Mouse (Mus musculus) CH12F3 (cell line): ENCODE results near the gene Stx8.

Experiments used
- in situ Hi-C: fragments of 300-500 bp; cut with MboI; formaldehyde crosslinking; loops from 2 replicates; pipeline ENCODE4 v1.14.3; 2020; ENCODE audit warnings: low sequenced_read_pairs

Gene Stx8

DNA sequence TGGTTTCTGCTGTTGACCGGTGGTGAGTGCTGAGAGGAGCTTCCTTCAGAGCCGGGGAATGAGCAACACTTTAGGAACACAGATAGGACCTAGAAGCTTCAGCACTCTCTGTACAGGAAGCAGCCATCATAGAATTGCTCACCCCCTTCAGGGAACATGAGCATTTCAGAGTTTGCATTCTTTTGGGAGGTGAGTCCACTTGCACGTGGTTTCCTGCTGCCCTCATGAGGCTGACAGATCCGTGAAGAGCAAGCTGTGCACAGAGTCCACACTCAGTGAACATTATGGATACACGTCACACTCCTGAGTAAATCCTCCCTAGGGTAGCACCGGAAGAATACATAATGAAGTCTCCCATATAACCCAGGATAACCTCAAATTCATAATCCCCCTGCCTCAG is 229.2 kb downstream of the Stx8 start:
- in situ Hi-C loops, result no loop called here

DNA sequence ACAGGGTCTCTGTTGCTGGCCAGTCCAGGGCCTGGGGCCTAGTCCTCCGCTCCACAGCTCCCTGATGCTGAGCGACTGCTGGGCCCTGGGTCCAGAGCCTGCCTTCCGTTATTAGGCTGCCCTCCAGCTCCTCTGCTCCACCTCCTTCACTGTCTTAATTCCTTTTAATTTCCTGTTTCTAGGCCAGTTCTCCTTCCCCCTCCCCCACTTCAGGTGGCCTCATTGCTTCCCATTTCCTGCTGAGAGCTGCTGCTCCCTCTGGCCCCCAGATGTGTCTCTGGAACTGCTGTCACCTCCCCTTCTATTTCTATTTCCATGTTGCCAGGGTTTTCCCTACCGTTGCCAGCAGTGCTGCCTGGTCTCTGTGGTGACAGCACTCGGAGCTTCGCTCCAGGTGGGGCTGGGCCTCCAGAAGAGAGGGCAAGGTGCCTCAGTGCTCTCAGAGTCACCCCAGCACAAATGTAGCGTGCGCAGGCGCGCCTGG is 229.7 kb downstream of the Stx8 start:
- in situ Hi-C loops, result no loop called here

DNA sequence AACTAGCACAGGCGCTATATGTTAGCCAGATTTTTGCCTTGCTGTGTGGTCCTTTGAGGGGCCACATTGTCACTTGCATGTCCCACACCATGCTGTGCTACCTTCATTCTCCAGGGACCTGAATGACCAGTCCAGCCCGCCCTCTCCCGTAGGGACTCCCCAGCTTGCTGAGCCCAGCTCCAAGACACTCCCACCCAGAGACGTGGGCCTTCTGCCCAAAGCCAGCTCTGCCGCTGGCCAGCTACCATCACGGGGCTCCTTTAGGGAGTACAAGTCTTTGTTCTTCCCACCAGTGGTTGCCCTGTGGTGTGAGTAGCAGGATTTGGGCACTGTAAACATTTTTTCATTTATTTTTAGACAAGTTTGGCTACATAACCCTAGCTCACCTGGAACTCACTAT is 230.6 kb downstream of the Stx8 start:
- in situ Hi-C loops, result no loop called here

DNA sequence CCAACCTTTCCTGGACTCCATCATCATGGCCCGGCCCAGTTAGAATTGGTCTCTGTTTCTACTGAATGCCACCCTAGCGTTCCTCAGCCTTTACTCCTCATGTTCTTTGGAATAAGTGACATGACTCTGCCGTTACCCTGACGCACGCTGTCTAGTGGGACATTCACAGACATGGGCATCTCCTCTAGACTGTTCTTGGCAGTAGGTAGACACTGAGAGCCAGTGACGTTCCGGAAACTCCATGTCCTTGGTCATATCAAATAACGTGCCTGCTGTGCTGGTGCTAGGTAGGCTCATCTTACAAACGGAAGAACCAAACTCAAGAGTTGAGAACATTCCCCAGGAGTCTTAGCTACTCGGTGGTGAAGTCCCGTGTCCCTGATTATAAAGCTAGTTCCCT is 231.5 kb downstream of the Stx8 start:
- in situ Hi-C loops, result no loop called here

DNA sequence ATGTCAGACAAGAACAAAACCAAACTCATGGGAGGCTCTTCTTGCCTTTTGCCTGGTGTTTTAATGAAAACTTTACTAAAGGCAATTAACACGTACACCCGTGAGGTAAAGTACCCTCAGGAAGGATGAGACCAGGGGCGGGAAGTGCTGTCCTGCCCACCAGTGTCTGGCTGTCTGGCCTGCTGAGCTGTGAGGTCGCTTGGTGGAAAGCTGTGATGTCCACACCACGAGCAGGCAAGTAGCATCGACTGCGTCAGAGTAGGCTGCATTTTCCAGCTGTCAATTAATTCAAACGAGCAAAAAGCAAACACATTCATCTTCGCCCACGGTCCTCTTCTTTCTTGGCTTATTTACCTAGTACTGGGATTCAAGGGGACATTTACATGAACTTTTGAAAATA is 232.7 kb downstream of the Stx8 start:
- in situ Hi-C loops, result no loop called here

DNA sequence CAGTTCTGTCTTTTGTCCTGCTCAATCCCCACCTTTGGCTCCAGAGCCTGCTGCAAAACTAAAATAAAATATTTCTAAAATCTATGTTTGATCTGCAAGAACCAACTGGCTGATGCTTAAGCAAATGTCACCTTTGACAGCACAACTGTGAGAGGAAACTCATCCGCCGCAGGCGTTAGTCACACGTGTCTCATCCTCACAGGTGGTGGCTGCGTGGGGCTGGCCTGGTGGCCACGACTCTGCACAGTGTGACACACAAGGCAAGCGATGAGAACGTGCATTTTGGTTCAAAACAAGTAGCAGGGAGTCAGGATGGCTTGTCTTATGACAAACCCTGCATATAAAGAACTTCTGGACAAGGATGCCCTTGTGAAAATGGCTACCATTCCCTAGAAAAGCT is 233.1 kb downstream of the Stx8 start:
- in situ Hi-C loops, result no loop called here

DNA sequence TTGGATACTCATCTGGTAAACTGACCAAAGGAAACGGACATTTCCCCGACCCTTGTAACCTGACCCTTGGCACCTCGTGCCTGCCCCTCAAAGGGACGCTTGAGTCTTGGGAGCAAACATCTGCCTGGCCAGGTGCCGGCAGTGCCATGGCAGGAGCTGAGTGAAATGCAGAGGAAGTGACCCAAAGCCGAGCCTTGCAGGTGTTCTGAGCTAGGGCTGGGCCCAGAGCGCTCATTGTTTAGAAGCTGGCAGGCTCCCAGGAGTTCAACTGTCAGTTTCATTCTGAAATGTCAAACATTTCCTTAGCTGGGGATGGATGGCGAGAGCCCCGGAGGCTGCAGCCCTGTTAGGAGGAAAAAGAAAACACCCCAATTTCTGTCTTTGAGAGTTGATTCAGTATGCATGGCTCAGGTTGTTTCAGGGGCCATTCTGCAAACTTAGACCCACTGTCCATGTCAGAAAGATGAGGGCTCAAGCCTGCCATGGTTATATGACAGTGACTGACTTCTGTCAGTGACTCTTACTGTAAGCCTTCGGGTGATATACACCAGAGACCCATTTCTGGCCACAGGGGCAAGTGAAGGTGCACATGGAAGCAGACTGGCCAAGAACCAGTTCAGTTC is 233.9 kb downstream of the Stx8 start:
- in situ Hi-C loops, result no loop called here

DNA sequence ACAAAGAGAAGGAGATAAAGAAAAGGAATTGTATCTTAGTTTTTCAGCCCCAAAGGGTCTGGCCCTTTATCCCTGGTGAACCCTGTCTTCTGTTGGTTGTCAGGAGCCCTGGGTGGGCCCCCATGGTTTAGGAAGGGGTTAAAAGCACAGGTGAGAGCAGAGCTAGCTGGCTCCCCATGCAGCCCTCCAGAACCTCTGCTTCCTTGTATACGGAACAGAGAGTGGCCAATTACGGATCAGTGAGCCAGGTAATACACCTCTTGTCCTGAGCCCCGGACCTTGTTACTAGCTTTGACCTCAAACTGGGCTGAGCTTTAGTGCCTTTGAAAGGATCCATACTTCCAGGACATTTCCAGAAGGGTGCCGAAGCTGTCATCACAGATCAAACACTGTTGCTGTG is 234.5 kb downstream of the Stx8 start:
- in situ Hi-C loops, result no loop called here

DNA sequence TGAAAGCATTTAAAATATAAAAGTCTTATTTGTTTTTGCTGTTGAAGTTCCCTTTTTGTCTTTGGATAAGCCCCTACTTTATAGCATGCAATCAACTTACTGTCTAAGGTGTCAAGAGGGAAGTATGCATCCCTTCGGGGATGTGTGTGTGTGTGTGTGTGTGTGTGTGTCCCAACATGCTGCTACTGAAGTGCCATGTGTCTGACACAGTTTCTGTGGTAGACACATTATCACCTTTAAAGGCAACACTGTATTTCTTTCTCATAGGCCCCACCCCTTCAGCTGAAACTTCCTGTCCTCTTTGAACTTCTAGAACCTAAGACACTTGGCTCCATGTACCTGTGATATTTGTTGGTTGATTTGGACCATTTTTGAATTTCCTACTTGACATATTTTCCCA is 235.1 kb downstream of the Stx8 start:
- in situ Hi-C loops, result no loop called here

DNA sequence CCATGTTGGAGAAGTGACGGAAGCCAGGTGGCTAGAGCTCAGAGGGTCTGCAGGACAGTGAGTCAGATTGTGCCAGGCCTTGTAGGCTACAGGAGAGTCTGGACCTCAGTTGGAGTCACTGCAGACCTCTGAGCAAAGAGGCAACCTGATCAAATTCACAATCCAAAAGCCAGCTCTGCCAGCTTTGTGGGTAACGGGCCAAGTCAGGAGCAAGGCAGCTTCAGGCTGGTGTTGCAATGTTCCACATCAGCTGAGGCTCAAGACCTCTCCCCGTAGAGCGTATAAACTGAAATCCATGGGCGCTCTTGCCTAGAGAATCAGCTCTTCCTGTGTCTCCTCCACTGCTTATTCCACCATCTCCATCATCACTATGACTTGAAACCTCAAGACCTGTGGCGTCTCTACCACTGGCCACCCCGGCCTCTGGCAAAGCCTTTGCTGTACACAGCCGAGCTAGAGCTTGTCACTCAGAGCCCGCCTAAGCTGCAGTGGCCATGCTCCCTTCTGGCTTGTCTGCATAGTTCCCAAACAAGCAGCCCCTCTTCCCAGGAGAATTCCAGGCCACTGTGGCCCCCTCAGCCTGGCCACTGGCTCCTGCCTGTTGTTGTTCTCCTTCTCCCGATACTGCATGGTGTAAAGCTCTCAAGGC is 235.9 kb downstream of the Stx8 start:
- in situ Hi-C loops, result no loop called here

DNA sequence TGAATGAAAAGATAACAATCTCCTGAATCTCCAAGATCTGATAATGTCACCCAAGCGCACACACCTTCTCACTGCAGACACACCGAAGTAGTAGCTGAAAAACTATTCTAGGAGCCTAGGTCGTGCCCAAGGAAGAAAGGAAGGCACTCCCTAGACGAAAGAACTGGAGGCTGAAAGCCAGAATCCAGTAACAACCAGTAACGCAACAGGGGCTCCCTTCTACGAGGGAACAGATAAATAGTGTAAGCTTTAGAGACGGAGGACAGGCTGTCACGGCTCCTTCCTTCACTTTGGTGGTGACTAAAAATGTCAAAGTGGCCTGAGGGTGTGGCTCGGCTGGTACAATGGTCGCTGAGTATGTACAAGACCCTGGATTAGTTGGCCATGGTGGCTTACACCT is 236.6 kb downstream of the Stx8 start:
- in situ Hi-C loops, result no loop called here

DNA sequence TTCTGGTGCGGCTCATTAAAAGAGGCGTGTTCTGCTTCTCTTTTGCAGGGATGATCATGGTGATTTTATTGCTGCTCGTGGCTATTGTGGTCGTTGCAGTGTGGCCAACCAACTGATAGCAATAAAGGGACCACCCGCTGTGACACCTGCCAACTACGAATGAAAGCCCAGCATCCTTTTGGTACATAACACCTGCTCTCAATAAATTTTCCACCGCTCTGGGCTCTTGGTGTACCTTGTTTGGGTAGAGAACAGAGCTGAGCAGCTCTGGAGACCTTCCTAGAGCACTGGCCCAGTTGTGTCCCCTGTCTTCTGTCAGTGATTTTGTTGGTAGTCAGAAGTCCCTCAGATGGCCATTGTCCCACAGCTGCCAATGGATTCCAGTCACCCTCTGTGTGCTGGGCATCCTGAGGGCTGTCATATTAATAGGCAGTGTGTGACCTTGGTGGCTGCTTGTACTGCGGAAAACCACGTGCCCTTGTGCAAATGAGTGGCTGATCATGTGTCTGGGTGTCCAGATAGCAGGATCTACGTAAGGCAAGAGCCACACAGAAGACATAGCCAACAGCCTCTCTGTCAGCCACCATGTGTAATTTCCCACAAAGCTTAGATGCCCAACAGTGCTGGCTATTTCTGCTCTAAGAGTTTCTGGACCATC is 237.8 kb downstream of the Stx8 start:
- in situ Hi-C loops, result no loop called here

DNA sequence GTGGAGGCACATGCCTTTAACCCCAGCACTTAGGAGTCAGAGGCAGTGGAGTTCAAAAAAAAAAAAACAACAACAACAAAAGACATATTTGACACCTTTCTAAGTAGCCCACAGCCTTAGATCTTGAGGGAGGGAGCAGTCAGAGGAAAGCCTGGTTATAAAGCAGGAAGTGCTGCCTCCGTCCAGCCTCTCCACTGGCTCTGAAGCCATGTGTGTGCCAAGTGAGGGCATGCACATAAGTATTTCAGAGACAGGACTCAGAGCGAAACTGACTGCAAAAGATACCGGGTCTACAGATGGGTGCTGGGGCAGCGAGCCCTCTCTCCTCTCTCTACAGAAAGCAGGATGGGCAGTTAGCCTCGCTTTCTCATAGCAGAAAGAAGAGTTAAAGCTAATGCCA is 238.4 kb downstream of the Stx8 start:
- in situ Hi-C loops, result no loop called here

DNA sequence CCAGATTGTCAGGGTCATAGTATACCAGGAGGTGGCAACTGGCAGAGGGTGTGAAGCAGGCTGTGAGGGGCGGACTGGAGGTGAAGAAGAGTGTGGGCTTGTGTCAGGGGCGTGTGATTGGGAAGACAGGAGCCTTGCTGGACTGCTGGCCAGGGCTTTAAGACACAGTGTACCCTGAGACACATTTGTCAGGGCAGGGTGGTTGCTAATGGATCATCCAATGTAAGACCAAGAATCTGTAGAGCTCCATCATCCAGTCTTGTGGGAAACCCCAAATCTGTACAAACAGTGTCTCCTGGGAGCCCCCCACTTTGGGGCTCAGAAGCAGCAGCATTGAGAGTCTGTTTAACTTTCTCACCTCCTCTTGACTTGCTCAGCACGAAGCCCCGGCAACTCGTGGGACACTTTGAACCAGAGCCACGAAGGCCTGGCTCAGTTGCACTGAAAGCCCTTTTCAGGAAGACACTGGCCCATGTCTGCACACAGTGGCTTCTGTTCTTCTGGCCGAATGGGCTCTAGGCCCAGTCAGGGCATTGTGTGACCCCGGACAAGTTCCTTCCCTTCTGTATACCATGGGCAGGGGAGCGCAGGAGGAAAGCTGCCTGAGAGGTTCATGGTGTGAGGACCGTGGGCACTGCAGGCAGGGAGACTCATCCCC is 239.7 kb downstream of the Stx8 start:
- in situ Hi-C loops, result no loop called here

DNA sequence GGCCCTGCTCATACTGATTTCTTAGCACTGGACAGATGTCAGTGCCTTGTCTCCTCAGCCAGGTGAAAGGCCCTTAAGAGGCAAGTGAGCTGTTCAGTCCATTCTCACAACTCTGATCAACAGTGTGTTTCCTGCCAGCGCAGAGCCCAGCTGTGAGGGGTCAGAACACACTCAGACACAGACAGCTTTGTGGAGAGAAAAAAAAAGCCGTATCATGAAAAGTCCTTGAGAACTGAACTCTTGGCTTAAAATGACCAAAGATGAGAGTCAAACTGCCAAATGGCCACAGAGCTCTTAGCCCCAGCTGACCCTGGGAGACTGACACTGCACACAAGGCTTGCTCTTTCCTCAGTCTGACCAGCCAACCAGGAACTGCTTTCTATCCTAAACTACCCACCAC is 242.0 kb downstream of the Stx8 start:
- in situ Hi-C loops, result no loop called here

DNA sequence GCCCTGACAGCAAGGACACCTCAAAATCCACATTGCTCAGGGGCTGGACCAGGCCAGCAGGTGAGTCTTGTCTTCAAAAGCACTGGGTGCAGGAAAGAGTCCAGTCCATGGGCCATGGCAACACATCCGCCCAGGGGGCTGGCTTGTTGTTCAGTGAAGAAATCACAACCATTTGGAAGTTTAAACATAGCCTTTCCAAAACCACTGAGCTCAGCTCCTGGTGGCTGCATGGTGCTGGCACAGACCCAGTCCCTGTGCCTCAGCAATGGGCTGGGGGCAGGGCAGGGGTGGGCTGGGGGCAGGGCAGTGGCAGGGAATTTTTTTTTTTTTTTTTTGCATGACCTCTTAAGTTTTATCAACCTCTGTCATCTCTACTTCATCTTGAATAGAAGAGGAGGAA is 242.6 kb downstream of the Stx8 start:
- in situ Hi-C loops, result no loop called here

DNA sequence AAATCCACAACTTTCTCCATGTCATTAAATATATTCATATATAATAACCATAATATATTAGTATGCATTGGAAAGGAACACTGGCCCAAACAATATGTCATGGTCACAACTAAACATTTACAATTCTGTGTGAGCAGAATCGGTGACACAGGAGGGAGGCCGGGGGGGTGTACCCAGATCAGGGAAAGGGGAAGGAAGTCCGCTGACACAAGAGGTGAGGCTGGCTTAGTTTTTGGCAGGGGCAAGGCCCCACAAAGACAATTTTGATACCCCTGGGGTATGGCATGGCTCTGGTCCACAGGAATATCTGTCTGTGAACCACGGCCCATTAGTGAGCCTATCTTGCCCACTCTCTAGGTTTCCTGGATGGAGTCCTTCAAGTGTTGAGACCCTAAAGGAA is 243.5 kb downstream of the Stx8 start:
- in situ Hi-C loops, result no loop called here

DNA sequence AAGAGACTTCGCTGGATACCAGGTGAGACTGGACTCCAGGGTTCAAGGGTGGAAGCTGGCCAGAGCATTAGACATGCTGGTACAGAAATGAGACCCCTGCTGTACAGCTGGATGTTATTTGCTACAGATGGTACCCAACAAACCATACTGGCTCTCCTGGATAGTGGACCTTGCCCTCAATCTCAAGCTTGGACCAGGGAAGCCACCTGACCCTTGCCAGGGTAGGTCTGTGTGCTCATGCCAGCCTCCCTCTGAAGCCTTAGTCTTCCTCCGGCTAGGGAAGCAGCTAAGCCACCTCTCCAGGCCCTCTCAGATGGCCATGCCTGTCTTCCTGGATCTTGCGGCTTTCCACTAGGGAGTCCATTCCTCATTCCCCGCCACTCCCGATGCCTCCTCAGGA is 244.7 kb downstream of the Stx8 start:
- in situ Hi-C loops, result no loop called here

DNA sequence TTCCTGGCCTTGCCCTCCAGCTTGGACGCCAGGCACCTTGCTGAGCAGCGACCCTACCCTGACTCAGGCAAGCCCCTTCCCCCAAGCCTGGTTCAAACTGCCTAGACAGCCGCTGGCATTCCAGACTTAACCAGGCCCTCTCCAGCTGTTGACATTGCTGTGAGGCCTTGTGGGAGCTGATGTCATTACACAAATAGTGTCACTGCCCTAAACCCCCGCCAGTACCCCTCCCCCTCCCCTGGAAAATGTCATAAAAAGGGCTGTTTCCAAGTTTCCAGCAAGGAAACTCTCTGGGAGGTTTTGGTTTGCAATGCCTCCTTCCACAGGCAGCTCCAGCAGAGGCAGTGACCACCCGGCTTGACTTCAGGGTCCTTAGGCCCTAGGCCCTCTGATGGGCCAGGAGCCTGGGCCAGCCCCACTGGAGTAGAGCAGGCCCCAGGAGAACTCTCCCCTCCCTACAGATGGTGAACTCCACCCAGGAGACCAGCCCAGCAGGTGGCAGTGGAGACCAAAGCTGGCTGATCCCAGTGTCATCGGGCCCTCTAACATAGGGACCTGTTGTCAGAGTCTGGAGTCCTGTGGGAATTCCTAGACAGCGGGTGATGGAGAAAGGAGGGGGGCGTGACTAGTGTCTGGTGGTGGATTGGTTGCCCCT is 246.1 kb downstream of the Stx8 start:
- in situ Hi-C loops, result no loop called here

DNA sequence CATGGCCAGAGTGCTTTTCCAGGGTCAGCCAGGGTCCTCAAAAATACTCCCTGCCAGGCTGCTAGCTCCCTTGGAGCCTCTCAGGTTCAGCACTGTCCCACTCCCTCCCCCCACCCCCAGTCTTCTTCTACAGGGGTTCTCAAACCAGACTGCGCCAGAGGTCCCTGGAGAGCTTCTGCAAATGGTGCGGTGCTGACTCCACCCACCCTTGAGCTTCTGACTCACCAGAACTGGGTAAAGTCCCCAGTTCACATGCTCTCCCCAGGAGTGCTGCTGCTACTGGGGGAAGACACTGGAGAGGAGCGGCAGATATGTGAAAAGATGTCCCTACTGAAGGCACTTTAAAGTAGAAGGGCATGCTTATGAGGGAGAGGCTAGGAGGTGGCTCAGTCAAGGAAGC is 247.9 kb downstream of the Stx8 start:
- in situ Hi-C loops, result no loop called here

DNA sequence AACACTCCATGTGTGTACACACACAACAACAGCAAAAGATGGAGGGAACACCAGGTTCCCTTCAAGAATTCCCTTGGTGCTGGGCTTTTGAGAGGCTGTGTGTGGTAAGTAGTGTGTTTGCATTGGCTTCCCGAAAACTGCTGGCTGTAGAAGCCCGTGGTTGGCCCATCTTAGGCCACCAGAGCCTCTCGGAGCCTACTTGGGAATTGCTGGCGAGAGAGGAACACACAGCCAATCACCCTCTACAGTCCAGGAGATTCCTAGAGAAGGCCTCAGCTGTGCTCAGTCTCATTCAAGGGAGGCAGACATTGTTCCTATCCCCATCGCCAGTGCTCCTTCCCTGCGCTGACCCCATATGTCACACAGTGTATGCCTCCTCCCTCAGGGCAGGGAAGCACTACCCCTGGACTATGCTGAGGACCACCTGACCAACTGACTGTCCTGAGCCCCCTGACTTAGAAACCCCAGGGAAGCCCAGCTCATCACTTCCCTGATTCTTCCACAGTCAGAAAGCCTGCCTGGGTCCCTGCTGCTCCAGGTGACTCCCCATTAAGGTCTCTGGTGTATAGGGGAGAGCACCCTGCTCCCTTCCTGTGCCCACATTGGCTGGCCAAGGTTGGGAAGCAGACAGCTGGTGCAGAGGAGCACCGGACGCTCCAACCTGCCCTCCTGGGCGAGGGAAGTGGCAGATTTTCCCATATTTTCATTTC is 248.7 kb downstream of the Stx8 start:
- in situ Hi-C loops, result no loop called here
